Mouse (Mus musculus): ENCODE results near the gene Atad2b.

DNA sequence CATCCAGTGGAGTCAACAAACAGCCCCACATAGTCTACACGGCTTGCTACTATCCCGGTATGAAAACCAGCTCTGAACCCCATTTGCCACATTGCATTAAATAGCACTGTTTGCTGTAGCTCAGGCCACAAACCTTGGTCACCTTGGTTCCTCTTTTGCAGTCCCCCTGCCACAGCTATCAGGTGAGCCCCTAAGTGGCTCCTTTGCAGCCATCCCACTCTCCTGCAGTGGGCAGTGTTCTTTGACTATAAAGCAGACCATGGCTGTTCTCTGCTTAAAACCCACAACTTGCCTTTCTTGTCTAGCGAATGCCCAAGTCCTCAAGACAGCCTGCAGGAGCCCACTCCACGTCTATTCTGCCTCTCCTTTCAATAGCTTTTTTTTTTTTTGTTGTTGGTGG, 44.9 kb upstream of the Atad2b start:
- TF ChIP-seq CTCF (conservative IDR thresholded peaks at IDR 0.05; ENCODE audit: low read length) (no peak), NANOG (IDR thresholded peaks at IDR 0.05; ENCODE audit: borderline replicate concordance, low read length) (no peak)
